Mouse (Mus musculus) kidney, postnatal 36 days (tissue): Measurements from ENCODE around the gene Zbtb38.
A peak's percentile ranks its signal among the peaks of the same experiment; 100 is the strongest.

Experiments
- DNase-seq, 2 experiments: peaks; one replicate each; pipeline ENCODE4 v3.0.0; 2021 to 2022; ENCODE audit warnings: mixed read lengths in 2 of 2

The Zbtb38 gene

GRCm38 (mm10) chr9:96731039-96731895 lies 21.4 kb downstream of the Zbtb38 start:
- DNase-seq: no peak

DNA sequence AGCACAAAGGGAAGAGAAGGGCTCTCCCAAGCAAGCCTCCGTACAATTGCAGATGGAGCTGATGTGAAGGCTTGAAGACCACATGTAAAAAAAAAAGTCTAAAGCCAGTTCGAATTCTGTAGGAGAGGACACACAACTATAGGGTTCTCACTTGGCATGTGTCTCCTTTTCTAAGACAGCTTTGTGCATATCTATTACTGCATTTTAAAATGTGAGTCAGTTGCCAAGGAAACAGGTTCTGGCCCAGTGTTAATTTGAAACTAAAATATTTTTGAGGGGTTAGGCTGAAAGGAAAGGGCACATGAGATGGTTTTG lies 22.4 kb downstream of the Zbtb38 start:
- DNase-seq: no peak

DNA sequence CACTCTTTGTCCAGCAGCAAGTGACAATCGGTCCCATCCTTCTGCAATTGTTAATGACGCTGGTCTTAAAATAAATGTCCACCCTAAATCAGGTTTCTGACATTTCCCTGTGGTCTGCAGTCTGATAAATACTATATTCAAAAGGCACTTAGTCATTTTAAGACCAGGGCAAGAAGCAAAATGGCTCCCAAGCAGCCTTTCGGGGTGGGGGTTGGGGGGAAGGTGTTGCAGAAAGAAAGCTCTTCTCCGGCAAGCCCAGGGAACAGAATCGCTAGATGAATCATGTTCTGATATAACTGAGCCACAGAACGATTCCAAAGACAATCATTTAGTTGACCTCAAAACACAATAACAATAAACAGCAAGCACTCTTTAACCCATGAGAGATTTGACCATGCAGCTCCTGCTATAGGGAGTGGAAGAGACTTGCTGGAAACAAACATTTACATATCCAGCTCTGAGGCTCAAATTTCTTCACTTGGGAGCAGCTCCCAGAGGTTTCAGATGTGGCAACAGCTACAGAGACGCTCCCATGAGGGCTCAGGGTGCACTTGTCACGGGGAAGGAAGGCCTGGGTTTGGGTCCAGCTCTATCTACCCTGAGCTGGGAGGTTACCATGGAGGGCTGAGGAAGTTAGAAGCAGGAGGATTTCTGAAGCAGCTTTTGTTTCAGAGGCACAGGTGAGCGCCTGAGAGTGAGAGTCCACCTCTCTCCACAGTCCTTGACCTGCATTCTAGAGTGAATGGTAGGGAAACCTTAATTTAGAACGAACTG lies 22.9 kb downstream of the Zbtb38 start:
- no peak for DNase-seq

- peak; percentile 44 to 76 for DNase-seq
These were observed 24.1 kb downstream of the Zbtb38 start for GRCm38 (mm10) chr9:96728338-96729162.

GRCm38 (mm10) chr9:96727688-96728087 lies 24.9 kb downstream of the Zbtb38 start:
- DNase-seq: peak; percentile 50 to 68

DNA sequence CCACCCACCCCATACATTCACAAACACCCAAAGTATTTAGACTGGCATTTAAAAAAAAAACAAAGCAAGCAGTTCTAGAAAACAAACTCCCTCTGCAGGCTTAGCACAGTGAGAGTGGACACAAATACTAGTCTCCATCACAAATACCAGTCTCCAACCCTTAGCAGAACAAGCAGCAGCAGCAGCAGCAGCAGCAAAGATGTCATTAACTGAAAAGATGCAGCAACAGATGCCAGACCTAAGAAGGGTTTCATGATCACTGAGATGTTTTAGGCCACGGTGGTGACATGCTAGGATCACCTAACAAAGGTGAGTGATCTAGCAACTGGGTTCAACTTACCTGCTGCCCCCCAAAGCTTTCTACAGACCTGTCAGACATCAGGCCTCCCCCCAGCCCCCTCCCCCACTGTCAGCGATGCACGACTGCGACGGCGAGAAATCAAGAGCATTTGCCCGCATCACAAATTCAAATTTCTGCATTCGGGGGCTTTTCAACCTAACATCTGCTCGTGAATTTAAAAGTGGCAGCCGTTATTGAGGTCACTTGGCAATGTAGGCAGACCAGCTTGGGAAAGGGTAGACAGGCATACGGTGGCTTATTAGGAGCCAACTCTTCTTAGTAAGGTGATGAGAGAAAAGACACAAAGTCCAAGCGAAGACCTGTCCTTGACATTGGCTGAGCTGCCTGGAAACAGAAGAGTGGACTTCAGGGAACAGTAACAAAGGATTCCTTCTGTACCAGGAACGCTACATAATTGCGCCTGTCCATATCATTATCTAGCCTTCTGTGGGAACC lies 26.1 kb downstream of the Zbtb38 start:
- DNase-seq: no peak

DNA sequence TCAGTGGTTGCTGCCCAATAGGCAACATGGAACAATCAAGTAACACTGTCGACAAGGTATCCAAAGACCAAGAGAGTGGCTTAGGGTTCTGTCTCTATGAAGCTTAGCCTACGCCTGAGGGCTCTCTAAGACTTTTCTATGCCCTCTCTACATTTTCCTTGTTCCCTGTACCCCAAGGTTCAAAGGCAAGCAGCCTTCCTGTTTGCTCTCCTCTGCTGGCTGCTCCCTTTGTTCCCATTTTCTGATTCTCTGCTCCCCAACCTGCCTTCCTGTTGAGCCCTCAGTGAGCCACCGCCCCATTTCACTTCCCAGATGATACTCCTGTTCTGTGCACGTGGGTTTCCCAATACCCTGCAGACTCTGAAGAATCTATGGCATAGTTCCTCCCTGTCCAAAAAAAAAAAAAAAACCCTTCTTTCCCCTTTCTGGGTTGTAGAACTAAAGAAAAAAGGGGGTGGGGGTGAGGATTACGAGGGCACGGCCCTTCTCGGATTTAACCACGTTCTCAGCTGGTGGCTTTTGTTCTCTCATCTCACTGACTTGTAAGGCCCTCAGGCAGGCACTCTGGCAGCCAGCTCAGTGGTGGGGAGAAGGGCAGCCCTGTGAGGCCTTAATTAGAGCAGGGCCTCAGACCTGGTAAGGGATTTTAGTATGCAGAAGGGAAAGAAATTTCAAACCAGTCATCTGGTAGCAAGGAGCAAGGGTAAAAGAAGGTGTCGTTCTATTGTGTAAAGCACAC lies 26.9 kb downstream of the Zbtb38 start:
- no peak for DNase-seq

DNA sequence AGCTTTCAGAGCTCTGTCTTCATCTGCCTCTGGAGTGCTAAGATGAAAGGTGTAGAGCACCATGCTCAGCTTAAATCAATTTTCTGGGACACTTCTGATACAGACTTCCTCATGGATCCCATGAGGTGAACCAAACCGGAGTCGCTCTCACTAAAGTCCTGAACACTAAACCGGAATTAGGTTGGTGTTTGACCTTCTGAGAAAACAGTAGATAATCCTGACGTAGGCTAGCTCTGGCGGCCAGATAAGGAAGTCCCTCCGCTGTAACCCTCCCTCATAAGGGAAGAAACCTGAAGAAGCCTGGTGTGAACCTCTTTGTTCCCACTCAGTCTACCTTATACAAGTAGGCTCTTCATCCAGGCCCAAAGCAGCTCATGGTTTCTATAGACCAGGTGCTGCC lies 29.0 kb downstream of the Zbtb38 start:
- DNase-seq: no peak

DNA sequence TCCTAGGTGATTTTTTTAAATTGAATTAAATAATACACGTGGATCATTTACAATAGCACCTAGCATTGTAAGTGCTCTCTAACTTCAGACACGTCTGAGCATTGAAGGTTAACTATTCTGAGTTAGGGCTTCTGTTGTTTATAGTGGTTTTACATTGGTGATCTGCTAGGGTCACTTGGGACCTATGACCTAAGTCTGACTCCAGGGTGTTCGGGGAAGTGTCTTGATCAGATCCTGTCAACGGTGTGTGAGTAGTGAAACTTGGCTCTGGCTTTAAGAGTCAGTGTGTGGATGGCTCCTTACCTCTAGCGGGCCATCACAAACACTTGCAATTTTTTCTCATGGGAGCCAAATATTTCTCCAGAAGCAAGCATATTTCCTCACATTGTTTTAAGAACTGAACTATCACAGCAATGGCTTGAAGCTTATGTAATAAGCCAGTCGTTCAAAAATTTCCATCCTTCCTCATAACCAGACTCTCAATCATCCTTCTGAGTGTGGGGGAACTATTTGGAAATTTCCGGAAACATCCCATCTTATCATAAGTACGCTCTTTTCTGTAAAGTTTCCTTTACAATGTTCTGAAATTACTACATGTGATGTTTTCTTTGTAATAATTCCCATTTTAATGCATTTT lies 31.4 kb downstream of the Zbtb38 start:
- no peak for DNase-seq

DNA sequence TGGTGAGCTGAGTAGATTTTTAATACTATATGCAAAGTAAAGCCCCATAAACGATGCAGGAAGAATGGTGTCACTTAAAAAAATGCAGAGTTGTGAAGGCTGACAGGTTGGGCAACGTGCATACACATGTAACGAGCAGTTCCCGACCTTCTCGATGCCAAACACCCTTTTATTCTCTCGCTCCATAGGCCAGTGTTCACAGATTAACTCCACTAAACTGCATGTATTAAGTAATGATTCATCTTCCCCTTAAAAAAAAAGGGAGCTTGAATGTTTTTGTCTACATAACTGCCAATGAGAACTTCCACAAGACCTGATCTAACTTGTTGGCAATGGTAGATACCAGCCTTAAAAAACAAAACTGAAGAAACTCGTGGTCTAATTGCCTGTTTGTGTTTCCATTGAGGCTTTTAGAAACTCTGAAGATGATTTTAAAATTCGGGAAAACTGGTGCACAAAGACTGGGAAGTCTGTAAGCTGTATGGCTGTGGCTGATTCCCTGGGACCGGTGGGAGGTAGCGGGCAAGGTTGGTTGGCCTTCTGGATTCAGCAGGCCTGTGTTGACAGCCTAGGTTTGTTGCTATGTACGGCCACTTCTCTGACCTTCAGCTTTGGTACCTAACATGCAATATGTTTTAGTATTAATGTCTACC lies 32.0 kb downstream of the Zbtb38 start:
- peak; percentile 45 to 66 for DNase-seq

GRCm38 (mm10) chr9:96719408-96720158 lies 33.0 kb downstream of the Zbtb38 start:
- peak; percentile 78 to 85 for DNase-seq

GRCm38 (mm10) chr9:96718888-96719287 lies 33.7 kb downstream of the Zbtb38 start:
- peak in 1 of 2 experiments; percentile 50 for DNase-seq

DNA sequence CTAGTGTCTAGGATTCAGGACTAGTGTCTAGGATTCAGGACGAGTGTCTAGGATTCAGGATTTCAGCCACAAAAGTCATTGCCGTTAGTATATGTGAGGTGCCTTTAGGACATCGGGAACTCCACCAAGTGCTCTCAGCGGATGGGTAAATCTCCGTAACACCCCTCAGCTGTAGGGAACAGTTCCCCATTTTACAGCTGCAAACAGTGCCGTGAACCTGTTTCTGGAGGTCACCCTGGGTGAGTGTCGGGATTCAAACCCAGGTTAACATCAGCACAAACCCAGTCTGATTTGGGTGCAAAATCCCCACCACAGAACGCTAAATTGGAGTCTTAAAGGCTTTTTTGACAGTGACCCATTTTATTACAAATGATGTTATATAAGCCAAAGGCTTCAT lies 34.2 kb downstream of the Zbtb38 start:
- DNase-seq: no peak

DNA sequence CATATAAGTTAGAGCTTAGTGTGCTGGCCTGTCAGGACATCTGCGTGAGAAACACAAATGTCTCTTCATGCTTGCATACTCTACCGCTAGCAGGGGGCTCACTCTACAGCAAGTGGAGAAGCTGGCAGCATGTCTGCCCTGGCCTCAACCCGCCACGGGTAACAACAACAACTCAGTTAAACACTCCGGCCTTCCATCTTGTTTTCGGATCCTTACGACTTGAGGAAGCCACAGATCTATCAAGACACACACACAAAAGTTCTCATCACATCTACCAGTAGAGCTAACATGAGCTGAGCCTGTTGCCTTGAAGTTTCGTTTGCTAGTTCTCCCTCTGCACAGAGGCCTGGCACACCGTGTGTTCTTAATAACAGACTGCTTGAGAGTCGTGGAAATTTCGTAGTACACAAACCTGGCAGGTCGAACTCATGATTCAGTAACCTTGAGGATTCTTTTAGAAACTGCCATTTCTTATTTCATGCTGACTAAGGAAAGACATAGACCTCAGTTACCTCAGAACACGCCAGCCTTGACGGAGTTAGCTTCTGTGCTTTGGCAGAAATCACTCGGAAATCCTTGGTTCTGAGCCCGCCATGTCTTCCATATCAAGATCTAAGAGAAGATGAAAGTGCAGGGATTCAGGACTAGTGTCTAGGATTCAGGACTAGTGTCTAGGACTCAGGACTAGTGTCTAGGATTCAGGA lies 34.8 kb downstream of the Zbtb38 start:
- DNase-seq: no peak

GRCm38 (mm10) chr9:96716735-96717444 lies 35.7 kb downstream of the Zbtb38 start:
- DNase-seq: no peak

DNA sequence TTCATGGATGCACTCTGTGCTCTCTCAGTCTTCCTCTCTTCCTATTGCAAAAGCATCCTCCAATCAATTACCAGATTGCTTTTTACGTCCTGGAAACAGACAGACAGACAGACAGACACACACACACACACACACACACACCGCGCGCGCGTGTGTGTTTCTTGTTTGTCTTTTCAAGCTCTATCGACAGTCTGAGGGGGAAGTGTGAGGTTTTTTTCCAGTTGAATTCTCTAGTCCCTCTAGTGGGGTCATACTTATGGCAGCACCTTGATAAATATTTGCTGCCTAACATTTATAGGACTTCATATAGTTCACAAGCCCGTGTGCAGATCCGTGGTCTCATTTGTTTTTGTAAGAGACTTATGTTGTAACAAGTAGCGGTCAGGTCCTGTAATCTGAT lies 36.5 kb downstream of the Zbtb38 start:
- DNase-seq: no peak

GRCm38 (mm10) chr9:96715171-96715570 lies 37.5 kb downstream of the Zbtb38 start:
- DNase-seq: no peak
